Mouse (Mus musculus) hindbrain, postnatal 0 days (tissue): ENCODE data around the gene Rell1. TPM values are rescaled to one million over a fixed set of nuclear protein-coding genes. Genes with fewer than 3 reads are reported as not detected.

Experiments used
- ATAC-seq: fragments of 200-750 bp; cut with Nextera tagmentation; 2 replicates; pipeline ENCODE4 v1.8.0; 2017; ENCODE audit warnings: mild to moderate bottlenecking, moderate TSS enrichment, moderate library complexity
- DNase-seq: peaks from one replicate; pipeline ENCODE4 v3.0.0-alpha.2; 2015; ENCODE audit warnings: low spot score
- H3K27ac ChIP-seq: fragments of 300-500 bp; sonication (generic); 2 replicates; pipeline ENCODE4 v1.5.1; 2014; ENCODE audit warnings: mild to moderate bottlenecking
- H3K27me3 ChIP-seq: fragments of 300-500 bp; sonication (generic); 2 replicates; pipeline ENCODE4 v1.6.1; 2014; ENCODE audit warnings: low read length, mixed read lengths; ENCODE audit not compliant: insufficient read depth
- H3K36me3 ChIP-seq: fragments of 300-500 bp; sonication (generic); 2 replicates; pipeline ENCODE4 v1.6.1; 2014; ENCODE audit warnings: low read length, mixed read lengths; ENCODE audit not compliant: insufficient read depth
- H3K4me1 ChIP-seq: fragments of 300-500 bp; sonication (generic); 2 replicates; pipeline ENCODE4 v1.6.1; 2014; ENCODE audit warnings: antibody characterized with exemption, low read length, mixed read lengths; ENCODE audit not compliant: insufficient read depth
- H3K4me2 ChIP-seq: fragments of 300-500 bp; sonication (generic); 2 replicates; pipeline ENCODE4 v1.6.1; 2014; ENCODE audit warnings: low read depth, mild to moderate bottlenecking, low read length, moderate library complexity, mixed read lengths
- H3K4me3 ChIP-seq: fragments of 300-500 bp; sonication (generic); 2 replicates; pipeline ENCODE4 v1.5.1; 2014; ENCODE audit warnings: low read length
- H3K9ac ChIP-seq: fragments of 300-500 bp; sonication (generic); replicated peaks from 2 replicates; pipeline ENCODE4 v1.6.1; 2014; ENCODE audit warnings: mild to moderate bottlenecking, low read length, moderate library complexity, mixed read lengths
- H3K9me3 ChIP-seq: fragments of 300-500 bp; sonication (generic); 2 replicates; pipeline ENCODE4 v1.6.1; 2016; ENCODE audit warnings: low read length, mixed read lengths
- CTCF ChIP-seq: IDR thresholded peaks from 2 replicates; pipeline ENCODE4 v1.5.1; 2016; ENCODE audit warnings: antibody characterized with exemption, control low read depth, low read depth
- WGBS: fragments of 180-500 bp; shearing (Covaris S2); extraction: QIAGEN DNeasy Blood & Tissue Kit; methylation state at CpG from one replicate; pipeline ENCODE4 v1.1.7; 2014; 5-methylcytosine and 5-hydroxymethylcytosine counted together
- polyA plus RNA-seq: library from polyadenylated mRNA; unstranded; fragments of >200 nt; fragmentation: Nextera tagmentation; extraction: Ambion mirVana; gene quantifications from 2 replicates; pipeline ENCODE4 v1.2.1, GENCODE M21; 2015
- total RNA-seq: library from RNA; depleted of rRNA; stranded (reverse); fragments of >200 nt; gene quantifications from 2 replicates; pipeline ENCODE4 v1.2.3, GENCODE M21; 2014; rRNA removed

Rell1 gene
- total and polyA plus RNA-seq, 2 experiments from 2014 or later, result 2.5 to 7.6 TPM

DNA sequence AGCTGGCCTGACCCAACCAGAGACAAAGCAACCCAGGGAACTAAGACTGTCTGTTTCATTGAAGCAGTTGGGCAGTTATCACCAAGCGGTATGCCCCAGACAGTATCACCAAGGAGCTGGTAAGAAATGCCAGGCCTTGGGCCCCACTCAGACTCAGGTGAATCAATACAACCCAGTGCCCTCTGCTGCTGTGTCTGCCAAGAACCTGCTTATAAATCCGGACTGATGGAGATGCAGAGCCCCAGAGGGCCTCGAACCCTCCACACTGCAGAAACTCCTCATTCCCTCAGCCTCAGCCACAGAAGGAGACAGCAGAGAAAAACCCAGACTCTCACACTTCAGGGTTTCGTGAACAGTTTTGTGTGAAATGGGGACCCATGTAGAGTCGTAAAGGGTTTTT is 82.4 kb downstream of the Rell1 start:
- Histone ChIP-seq H3K4me3 (no peak overlapping the region), H3K27me3 (no peaks in the 10 kb centered on the region), H3K4me2 (no peak overlapping the region), H3K9ac (no peak overlapping the region), H3K27ac (no peak overlapping the region), H3K9me3 (no peaks in the 10 kb centered on the region), H3K4me1 (no peaks in the 10 kb centered on the region), H3K36me3 (no peaks in the 10 kb centered on the region)
- ATAC-seq, result no peak
- no peak for TF ChIP-seq CTCF
- DNase-seq, result no peak
- WGBS, result 84% methylated on average over 5 of the region's 5 CpGs

- Histone ChIP-seq H3K9me3 (no peaks in the 10 kb centered on the region), H3K4me1 (no peaks in the 10 kb centered on the region), H3K27ac (no peak overlapping the region), H3K36me3 (no peaks in the 10 kb centered on the region), H3K4me3 (no peak overlapping the region), H3K27me3 (no peaks in the 10 kb centered on the region), H3K9ac (no peak overlapping the region), H3K4me2 (no peak overlapping the region)
- ATAC-seq (no peak), DNase-seq (no peak)
- no peak for TF ChIP-seq CTCF
- WGBS, result 62% methylated on average over 10 of the region's 10 CpGs
Measured at GRCm38 (mm10) chr5:63879026-63879425, 89.7 kb downstream of the Rell1 start.

DNA sequence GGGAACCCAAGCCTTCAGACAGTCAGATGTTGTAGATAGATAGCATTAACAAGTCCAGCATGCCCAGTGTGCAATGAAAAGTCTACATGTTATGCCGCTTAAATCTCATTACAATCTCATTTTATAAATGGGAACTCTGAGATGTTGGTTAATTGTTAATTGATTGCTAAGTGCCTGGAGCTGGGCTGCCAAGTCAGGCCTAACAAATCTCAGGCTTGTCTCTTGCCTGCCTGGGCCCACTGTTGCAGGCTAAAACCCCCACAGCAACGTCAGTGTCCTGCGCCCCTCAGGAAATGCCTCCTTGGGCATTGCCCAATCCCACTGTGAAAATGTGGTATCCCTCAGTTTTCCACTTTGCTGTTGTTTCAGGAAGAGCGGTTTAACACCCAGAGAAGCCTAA is 92.6 kb downstream of the Rell1 start:
- Histone ChIP-seq H3K9me3 (no peaks in the 10 kb centered on the region), H3K27me3 (no peaks in the 10 kb centered on the region), H3K4me2 (no peak overlapping the region), H3K36me3 (no peaks in the 10 kb centered on the region), H3K27ac (no peak overlapping the region), H3K4me1 (0 out of 2 replicates have a peak, but pooled peaks cover 5% of the 10 kb centered on the region), H3K9ac (no peak overlapping the region), H3K4me3 (no peak overlapping the region)
- no peak for DNase-seq
- TF ChIP-seq CTCF, result no peak
- no peak for ATAC-seq
- 82% methylated on average over 4 of the region's 4 CpGs for WGBS

DNA sequence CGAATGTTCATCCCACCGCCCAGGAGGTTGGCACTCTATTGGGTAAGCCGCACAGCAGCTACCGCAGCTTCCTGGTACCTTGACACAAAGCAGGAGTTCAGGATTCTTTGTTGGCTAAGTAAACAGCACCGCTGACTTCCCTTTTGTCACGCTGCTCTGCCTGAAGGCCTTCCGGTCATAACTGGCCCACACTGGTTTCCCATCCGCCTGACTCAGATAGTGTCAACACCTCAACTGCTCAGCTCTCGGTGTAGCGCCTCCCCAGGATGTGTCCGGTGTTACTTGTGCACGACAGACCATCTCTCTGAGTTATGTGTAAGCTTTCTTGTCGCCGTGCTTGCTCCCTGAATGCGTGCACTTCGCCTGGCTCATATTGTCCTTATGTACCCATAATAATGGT is 93.8 kb downstream of the Rell1 start:
- no peak overlapping the region for H3K4me3 ChIP-seq
- no peak overlapping the region for H3K9ac ChIP-seq
- no peaks in the 10 kb centered on the region for H3K36me3 ChIP-seq
- H3K27me3 ChIP-seq, result no peaks in the 10 kb centered on the region
- no peaks in the 10 kb centered on the region for H3K9me3 ChIP-seq
- no peak for DNase-seq
- 65% methylated on average over 16 of the region's 16 CpGs for WGBS
- H3K4me2 ChIP-seq, result no peak overlapping the region
- 0 out of 2 replicates have a peak, but pooled peaks cover 5% of the 10 kb centered on the region for H3K4me1 ChIP-seq
- TF ChIP-seq CTCF, result no peak
- H3K27ac ChIP-seq, result no peak overlapping the region
- ATAC-seq, result no peak

- Histone ChIP-seq H3K4me2 (peak overlapping the region; percentile 10), H3K36me3 (no peaks in the 10 kb centered on the region), H3K4me1 (0 out of 2 replicates have a peak, but pooled peaks cover 5% of the 10 kb centered on the region), H3K27ac (0 out of 2 replicates have a peak overlapping the region, but pooled peaks have one; percentile 36), H3K4me3 (no peak overlapping the region), H3K9me3 (no peaks in the 10 kb centered on the region), H3K27me3 (no peaks in the 10 kb centered on the region), H3K9ac (no peak overlapping the region)
- WGBS, result 21% methylated on average over 17 of the region's 17 CpGs
- ATAC-seq (peak; percentile 88), DNase-seq (peak; percentile 70)
- TF ChIP-seq CTCF, result no peak
Measured at GRCm38 (mm10) chr5:63872176-63872932, 96.3 kb downstream of the Rell1 start.

GRCm38 (mm10) chr5:63867421-63867820 is 101.3 kb downstream of the Rell1 start:
- TF ChIP-seq CTCF, result no peak
- DNase-seq (no peak), ATAC-seq (no peak)
- Histone ChIP-seq H3K4me2 (no peak overlapping the region), H3K9ac (no peak overlapping the region), H3K27ac (no peak overlapping the region), H3K9me3 (no peaks in the 10 kb centered on the region), H3K36me3 (no peaks in the 10 kb centered on the region), H3K27me3 (no peaks in the 10 kb centered on the region), H3K4me3 (no peak overlapping the region), H3K4me1 (0 out of 2 replicates have a peak, but pooled peaks cover under 1% of the 10 kb centered on the region)
- 47% methylated on average over 3 of the region's 3 CpGs for WGBS

GRCm38 (mm10) chr5:63858901-63859300 is 109.8 kb downstream of the Rell1 start:
- no peak for TF ChIP-seq CTCF
- WGBS, result 84% methylated on average over 8 of the region's 8 CpGs
- Histone ChIP-seq H3K4me3 (no peak overlapping the region), H3K36me3 (no peaks in the 10 kb centered on the region), H3K27me3 (no peaks in the 10 kb centered on the region), H3K4me2 (no peak overlapping the region), H3K27ac (no peak overlapping the region), H3K9ac (no peak overlapping the region), H3K4me1 (no peaks in the 10 kb centered on the region), H3K9me3 (no peaks in the 10 kb centered on the region)
- DNase-seq (no peak), ATAC-seq (no peak)

Other genes starting within 250 kb of the Rell1 start
- 7.5 TPM in 2 replicates for gene 0610040J01Rik, start 156.5 kb downstream of the Rell1 start, total RNA-seq
- gene 0610040J01Rik, start 156.5 kb downstream of the Rell1 start, polyA plus RNA-seq, result 4.8 and 5.3 TPM in 2 replicates
- 8.6 and 11.4 TPM in 2 replicates for gene Pgm2, start 124.1 kb upstream of the Rell1 start, total RNA-seq
- gene Pgm2, start 124.1 kb upstream of the Rell1 start, polyA plus RNA-seq, result 14.8 and 17.5 TPM in 2 replicates
- 17.3 and 19.2 TPM in 2 replicates for gene Tbc1d1, start 187.4 kb upstream of the Rell1 start, total RNA-seq
- gene Tbc1d1, start 187.4 kb upstream of the Rell1 start, polyA plus RNA-seq, result 7.2 and 8.6 TPM in 2 replicates